Mouse (Mus musculus): ENCODE results near the gene Eed. TPM values are rescaled to one million over a fixed set of nuclear protein-coding genes. Genes with fewer than 3 reads are reported as not detected.

Eed gene
- total RNA-seq, 2 experiments from 2014 or later, result 41.0 to 56.5 TPM

- DNase-seq, result no peak
Measured at GRCm38 (mm10) chr7:89981557-89981956, 774 bp upstream of the Eed start.

DNA sequence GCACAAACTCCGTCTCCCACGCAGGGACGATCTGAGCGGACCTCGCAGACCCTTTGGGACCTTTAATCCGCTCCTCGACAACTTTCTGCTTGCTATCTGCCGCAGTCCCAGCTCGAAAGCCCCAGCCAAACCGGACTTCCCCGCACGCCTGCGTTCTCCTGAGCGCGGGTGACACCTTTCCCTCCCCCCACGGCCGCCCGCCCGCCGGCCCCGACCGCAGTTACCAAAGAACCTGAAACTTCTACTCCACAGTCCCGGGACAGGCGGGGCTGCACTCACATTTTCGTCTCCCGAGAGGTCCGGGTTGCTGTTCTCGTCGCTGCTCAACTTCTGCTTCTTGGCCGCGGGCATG, 674 bp downstream of the Eed start:
- no peak for DNase-seq

GRCm38 (mm10) chr7:89979432-89980130, 1.2 kb downstream of the Eed start:
- peak in 1 of 2 experiments; percentile 2 for DNase-seq

- DNase-seq, result no peak
Measured at GRCm38 (mm10) chr7:89976796-89977195, 4.0 kb downstream of the Eed start.

GRCm38 (mm10) chr7:89975571-89975970, 5.2 kb downstream of the Eed start:
- DNase-seq, result no peak

DNA sequence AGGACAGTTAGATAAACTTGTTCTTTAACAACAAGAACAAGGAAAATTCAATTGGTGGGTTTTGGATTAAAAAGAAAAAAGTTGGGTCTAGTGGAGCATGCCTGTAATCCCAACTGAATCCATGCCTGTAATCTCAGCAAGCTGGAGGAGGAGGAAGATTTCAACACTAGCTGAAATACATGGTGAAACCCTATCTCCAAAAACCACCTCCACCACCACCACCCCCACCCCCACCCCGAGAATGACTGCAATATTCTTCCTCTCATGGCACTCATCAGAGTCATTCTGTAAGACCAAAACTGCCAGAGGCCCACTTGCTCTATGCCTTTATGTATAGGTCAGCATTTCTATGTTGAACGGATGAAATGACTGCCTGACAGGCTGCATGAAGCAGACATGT, 13.5 kb downstream of the Eed start:
- DNase-seq, result no peak

GRCm38 (mm10) chr7:89966771-89967170, 14.0 kb downstream of the Eed start:
- no peak for DNase-seq

DNA sequence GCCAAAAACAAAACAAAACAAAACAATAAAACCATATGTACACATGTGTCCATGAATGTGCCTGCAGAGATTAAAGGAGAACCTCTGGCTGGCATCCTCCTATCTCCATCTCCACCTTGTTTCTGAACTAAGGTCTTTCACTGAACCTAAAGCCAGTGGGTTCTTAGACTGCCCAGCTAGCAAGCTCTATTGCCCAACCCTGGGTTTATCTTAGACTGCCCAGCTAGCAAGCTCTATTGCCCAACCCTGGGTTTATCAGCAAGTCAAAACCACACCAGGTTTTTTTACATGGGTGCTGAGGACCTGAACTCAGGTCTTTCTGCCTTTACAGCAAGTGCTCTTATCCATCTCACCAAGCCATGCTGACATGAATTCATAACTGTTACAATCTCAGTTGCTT, 17.6 kb downstream of the Eed start:
- no peak for DNase-seq

- no peak for DNase-seq
Measured at GRCm38 (mm10) chr7:89957300-89957699, 23.5 kb downstream of the Eed start.

DNA sequence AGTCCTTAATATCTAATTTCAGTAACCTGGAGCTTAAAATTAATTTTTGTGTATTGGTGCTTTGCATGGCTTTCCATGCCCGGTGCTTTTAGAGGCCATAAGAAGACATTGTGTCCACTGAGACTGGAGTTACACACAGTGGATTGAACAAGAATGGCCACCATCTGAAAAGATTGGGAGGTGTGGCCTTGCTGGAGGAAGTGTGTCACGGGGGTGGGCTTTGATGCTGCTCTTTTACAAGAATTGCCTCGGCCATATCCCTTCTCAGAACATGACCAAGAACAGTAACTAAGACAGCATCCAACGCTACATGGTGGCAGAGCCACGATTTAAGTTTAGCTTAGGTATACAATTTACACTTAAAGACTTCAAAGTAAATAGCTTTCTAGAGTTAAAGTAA, 26.5 kb downstream of the Eed start:
- DNase-seq, result no peak

DNA sequence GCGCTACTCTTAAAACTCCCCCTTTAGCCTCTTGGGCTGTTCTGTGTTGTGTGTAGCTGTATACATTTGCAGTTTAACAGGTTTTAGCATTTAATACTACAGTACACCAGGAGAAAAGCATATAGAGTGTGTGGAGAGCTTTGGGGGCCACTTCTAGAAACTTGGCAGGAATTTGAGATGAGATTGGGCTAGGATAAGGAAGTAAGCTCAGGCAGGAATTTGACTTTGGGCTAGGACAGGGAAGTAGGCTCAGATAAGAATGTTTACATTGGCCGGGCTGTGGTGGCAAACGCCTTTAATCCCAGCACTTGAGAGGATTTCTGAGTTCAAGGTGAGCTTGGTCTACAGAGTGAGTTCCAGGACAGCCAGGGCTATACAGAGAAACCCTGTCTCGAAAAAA, 31.4 kb downstream of the Eed start:
- DNase-seq, result no peak

GRCm38 (mm10) chr7:89948026-89948425, 32.8 kb downstream of the Eed start:
- no peak for DNase-seq

DNA sequence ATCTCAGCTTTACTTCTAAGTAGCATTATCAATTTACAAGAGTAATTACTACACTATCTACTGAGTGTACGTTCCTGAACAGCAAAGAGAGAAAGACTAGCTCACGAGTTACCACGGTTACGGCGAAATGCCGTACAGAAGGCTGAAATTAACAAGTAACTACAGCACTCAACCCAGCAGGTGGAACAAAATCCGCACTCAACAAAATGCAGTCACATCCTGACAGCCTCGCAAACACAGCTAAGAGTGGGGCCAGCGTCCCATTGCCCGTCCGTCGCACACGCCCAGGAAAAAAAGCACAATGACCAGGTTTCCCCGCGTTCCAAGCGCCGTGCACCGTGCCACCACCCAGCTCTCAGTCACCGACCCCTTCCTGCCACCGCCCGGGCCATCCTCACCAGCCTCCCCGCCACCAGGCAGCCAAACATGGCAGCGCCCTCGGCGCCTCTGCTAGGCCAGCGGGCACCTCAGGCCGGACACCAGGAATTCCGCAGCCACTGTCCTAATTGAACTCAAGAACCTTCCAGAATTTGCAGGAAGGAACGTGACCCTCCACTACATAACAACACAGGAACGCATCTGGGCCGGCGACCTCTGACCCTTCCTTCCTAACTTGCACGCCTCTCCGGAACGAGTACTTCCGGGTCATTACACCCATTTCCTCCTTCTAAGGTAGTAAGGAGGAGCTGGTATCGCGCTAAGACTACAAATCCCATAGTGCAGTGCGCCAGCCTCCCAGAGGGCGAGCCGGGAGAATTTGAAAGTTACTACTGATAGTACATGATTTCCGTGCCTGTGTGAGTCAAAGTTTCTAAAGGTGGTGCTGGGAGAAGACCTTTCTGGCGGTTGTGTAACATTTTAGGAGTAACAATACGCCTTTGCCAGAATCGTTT, 40.0 kb downstream of the Eed start, which contains the start of gene Hikeshi:
Gene Hikeshi (minus strand): TSS at position 634 of the 893 bp plus-strand sequence.
- DNase-seq, result peak; percentile 93 to 96

DNA sequence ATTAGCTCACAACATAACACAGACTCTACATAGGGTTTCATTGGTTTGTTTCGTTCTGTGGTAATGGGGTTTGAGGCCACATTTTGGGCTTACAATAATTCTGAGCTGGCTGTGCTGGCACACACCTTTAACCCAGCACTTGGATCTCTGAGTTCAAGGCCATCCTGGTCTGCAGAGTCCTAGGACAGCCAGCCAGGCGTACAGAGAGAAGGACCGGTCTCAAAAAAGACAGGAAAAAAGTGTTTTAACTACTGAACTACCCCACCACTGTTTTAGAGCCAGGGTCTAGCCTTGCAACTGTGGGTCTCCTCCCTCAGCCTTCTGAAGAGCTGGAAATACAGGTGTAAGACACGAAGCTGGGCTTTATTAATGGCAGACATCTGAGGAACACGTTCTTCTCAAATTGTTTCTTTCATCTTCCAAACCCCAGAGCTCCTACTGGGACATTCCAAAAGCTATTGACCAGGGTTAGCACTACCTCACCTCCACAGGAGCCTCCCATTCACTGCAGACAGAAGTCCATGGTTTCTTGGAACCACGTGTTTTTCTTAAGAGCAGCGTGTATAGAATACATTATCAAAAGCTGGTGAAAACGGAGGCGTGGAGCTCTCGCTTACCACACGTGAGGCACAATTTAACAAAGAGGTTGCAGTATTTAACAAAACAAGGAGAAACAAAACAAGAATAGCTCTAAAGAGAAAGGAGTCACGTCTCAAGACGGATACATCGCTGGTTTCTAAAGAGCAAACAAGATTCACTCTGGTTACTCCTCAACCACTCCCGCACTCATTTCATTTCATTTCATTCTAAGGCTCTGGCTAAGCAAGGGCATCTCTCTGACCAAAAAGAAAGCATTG, 41.1 kb downstream of the Eed start:
- no peak for DNase-seq

GRCm38 (mm10) chr7:89923441-89924180, 57.2 kb downstream of the Eed start:
- no peak for DNase-seq

- DNase-seq, result no peak
Measured at GRCm38 (mm10) chr7:89917776-89918175, 63.0 kb downstream of the Eed start.

- no peak for DNase-seq
Measured at GRCm38 (mm10) chr7:89916711-89917110, 64.1 kb downstream of the Eed start.

DNA sequence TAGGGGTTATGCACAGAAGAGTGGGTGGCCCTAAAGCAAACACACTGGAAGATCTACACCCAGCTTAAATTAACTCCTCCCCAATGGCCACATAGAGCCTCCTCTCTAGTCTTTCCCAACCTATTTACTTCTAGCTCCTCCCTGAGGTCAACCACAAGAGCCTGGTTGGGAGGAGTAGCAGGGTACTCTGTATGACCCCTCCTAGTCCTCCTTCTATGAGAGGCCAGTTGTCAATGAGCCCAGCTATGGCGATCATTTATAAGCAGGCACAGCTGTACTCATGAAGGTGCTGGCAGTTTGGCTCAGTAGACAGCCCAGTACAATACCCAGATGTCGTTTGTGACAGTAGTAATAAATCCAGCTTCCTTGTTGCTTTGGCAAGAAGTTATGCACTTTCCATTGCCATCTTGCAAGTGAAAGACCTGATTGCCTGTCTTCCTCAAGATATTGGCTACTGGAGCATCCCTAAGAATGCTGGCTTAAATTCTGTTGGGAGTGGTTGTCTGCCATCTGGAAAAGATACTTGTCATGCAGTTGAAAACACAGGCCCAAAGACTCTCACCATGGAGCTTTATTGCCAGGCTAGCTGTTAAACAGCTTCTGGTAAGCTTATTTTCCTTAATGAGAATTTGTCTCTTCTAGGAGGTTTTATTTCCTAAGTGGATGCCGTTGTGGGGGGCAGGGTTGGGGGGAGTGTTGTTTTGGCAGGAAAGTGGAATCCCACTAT, 67.2 kb downstream of the Eed start:
- DNase-seq, result no peak

DNA sequence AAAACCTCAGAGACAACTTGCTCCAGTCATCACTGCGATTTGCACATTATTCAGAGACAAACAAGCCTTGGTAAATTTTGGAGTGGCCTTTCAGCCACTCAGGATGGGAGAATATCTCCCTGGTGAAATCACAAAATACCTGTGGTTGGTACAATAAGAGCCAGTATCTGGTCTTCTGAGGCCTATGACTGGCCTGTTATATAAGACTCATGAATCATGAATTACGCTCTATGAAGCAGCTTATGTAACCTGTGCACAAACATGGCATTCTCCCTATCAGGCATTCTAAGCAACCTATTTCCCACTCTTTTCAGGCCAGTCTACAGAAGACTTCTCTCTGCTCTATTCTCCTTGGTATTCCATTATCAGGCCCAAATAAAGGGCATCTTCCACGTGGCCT, 68.4 kb downstream of the Eed start:
- DNase-seq, result no peak

DNA sequence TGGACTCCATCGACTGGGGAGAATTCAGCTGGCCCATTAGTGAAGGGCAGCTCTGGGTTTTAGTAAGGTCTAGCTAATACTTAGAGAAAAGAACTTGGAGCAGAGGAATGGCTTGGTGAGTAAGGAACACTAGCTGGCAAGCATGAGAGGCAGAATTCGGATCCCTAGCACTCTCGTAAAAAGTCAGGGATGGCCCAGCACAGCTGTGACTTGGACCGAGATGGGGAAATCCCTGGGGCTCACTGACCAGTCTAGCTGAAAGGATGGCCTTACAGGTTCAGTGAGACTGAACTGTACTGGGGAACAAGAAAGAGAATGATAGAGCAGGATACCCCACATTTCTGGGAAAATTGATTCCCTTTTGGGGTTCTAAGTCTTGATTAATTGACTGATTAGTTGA, 71.1 kb downstream of the Eed start:
- no peak for DNase-seq

Measured in adrenal gland, postnatal 36 days (tissue).